Mouse (Mus musculus): Measurements from ENCODE around the gene Comt.

DNA sequence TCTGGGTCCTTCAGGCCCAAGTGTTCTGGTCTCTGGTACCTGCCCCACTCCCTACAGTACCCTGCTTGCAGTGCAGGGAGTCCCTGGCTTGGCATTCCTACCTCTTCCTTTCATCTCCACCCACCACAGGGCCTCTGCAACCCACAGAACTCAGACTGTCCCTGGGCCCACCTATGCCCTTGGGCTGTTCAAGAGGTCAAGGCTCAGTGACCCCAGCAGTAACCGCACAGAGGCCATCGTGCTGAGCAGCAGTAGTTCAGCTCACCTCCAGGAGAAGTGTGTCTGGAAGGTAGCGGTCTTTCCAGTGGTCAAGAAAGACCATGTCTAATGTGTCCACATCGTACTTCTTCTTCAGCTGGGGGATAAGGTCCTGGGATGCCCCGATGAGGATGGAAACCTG lies 16.2 kb downstream of the Comt start:
- no peak for TF ChIP-seq GATA1 (IDR thresholded peaks at IDR 0.05; ENCODE audit: low read length)
- TF ChIP-seq TAL1 (IDR thresholded peaks at IDR 0.05; ENCODE audit: low read length) = no peak
